Mouse (Mus musculus): Measurements from ENCODE around the gene Gm572. TPM values are rescaled to one million over a fixed set of nuclear protein-coding genes. Genes with fewer than 3 reads are reported as not detected.

The Gm572 gene
- total and polyA plus RNA-seq, 2 experiments from 2014 or later = 0.70 to 1.0 TPM

GRCm38 (mm10) chr4:148657776-148658175, 14.7 kb downstream of the Gm572 start:
- Histone ChIP-seq H3K27ac (ENCODE audit: low read depth) (peak overlapping the region; percentile 64; the same call in 1 of the 2 replicates), H3K4me2 (ENCODE audit: low read depth, low read length) (peak overlapping the region; percentile 42; the same call in 1 of the 2 replicates)
- ATAC-seq (ENCODE audit: insufficient read depth, low read depth) = no peak

DNA sequence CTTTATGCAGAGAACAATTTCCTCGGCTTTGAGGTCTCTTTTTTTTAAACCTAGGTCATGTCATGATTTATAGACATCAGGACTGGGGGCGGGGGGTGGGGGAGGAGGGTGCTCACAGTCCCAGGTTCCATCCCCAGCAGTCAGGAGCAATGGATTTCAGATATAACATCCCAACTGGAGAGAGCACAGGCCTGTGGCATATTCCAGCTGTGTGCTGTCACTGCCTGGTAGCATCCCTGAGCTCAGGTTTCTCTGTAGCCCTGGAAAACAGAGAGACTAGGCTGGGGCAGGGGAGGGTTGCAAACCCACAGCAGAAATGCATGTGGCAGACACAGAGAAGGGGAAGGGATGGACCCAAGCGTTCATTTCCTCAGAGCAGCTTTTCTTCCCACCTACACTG, 17.1 kb downstream of the Gm572 start:
- no peaks in the 10 kb centered on the region for H3K4me1 ChIP-seq (ENCODE audit: control insufficient read depth, insufficient read depth)
- DNase-seq (ENCODE audit: low spot score) = no peak
- no peak overlapping the region for H3K4me2 ChIP-seq (ENCODE audit: low read depth, low read length)
- no peaks in the 10 kb centered on the region for H3K27me3 ChIP-seq (ENCODE audit: control insufficient read depth, insufficient read depth, low read length)
- no peak for ATAC-seq (ENCODE audit: insufficient read depth, low read depth)
- WGBS = 57% methylated on average over 3 of the region's 3 CpGs
- TF ChIP-seq EP300 (IDR thresholded peaks at IDR 0.05; ENCODE audit: low read depth) = no peak
- no peak for TF ChIP-seq CTCF (IDR thresholded peaks at IDR 0.05; ENCODE audit: low read depth)
- H3K36me3 ChIP-seq (replicated peaks; ENCODE audit: control insufficient read depth, insufficient read depth, low read length) = no peaks in the 10 kb centered on the region
- H3K9ac ChIP-seq (replicated peaks; ENCODE audit: low read depth, low read length) = no peak overlapping the region
- H3K27ac ChIP-seq (ENCODE audit: low read depth) = no peak overlapping the region
- H3K9me3 ChIP-seq (replicated peaks; ENCODE audit: control insufficient read depth, low read length) = no peaks in the 10 kb centered on the region
- no peak overlapping the region for H3K4me3 ChIP-seq (ENCODE audit: low read depth, low read length)

More at GRCm38 (mm10) chr4:148657776-148658175, 14.7 kb downstream of the Gm572 start:
- 79% methylated on average over 13 of the region's 13 CpGs for WGBS
- TF ChIP-seq EP300 (IDR thresholded peaks at IDR 0.05; ENCODE audit: low read depth) = no peak
- TF ChIP-seq CTCF (IDR thresholded peaks at IDR 0.05; ENCODE audit: low read depth) = no peak
- no peak overlapping the region for H3K4me3 ChIP-seq (ENCODE audit: low read depth, low read length)
- H3K36me3 ChIP-seq (replicated peaks; ENCODE audit: control insufficient read depth, insufficient read depth, low read length) = no peaks in the 10 kb centered on the region
- H3K27me3 ChIP-seq (ENCODE audit: control insufficient read depth, insufficient read depth, low read length) = no peaks in the 10 kb centered on the region
- no peaks in the 10 kb centered on the region for H3K9me3 ChIP-seq (replicated peaks; ENCODE audit: control insufficient read depth, low read length)
- H3K4me1 ChIP-seq (ENCODE audit: control insufficient read depth, insufficient read depth) = no peaks in the 10 kb centered on the region
- no peak for DNase-seq (ENCODE audit: low spot score)
- H3K9ac ChIP-seq (replicated peaks; ENCODE audit: low read depth, low read length) = no peak overlapping the region

DNA sequence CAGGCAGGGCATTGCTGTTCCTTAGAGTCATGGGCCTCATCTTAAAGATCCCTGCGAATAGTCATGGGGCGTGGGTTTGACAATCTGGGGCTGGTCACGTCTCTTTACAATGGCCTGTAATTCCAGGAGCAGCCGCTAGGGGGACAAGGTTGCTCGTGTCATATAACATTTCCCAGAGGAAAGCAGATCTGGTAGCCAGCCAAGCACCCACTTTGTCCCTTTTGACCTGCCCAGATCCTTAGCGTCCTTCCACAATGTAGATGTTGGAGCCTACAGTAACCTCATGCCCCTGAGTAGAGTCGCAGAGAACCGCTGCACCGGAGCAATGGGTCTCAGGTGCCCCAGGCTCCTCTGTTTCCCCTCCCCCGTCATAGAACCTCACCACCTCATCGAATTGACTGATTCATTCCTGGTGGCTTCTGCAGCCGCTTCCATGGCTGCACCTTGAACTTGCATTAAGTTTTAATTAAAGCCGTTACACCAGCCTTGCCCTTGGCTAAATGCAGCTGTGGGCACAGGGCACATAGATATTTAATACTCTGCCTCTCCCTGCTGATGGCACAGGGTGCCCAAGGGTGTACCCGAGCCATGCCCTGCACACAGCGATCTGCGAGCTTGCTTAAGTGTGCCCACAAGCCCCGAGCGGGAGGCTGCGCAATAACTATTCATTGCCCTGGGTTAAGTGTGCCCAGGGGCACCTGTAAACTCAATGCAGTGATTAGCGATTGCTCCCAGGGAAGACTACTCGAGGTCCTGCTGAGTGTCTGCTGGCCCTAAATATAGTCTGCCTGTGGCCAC, 19.2 kb downstream of the Gm572 start:
- DNase-seq (ENCODE audit: low spot score) (peak; percentile 57), ATAC-seq (ENCODE audit: insufficient read depth, low read depth) (peak; percentile 53)
- no peaks in the 10 kb centered on the region for H3K36me3 ChIP-seq (replicated peaks; ENCODE audit: control insufficient read depth, insufficient read depth, low read length)
- TF ChIP-seq CTCF (IDR thresholded peaks at IDR 0.05; ENCODE audit: low read depth) = peak; percentile 78
- no peak for TF ChIP-seq EP300 (IDR thresholded peaks at IDR 0.05; ENCODE audit: low read depth)
- peak overlapping the region; percentile 45 for H3K4me2 ChIP-seq (ENCODE audit: low read depth, low read length)
- H3K27me3 ChIP-seq (ENCODE audit: control insufficient read depth, insufficient read depth, low read length) = no peaks in the 10 kb centered on the region
- H3K27ac ChIP-seq (ENCODE audit: low read depth) = peak overlapping the region; percentile 7
- 27% methylated on average over 21 of the region's 21 CpGs for WGBS
- H3K9ac ChIP-seq (replicated peaks; ENCODE audit: low read depth, low read length) = no peak overlapping the region
- 0 out of 2 replicates have a peak, but pooled peaks cover 5% of the 10 kb centered on the region for H3K4me1 ChIP-seq (ENCODE audit: control insufficient read depth, insufficient read depth)
- no peaks in the 10 kb centered on the region for H3K9me3 ChIP-seq (replicated peaks; ENCODE audit: control insufficient read depth, low read length)
- H3K4me3 ChIP-seq (ENCODE audit: low read depth, low read length) = no peak overlapping the region

DNA sequence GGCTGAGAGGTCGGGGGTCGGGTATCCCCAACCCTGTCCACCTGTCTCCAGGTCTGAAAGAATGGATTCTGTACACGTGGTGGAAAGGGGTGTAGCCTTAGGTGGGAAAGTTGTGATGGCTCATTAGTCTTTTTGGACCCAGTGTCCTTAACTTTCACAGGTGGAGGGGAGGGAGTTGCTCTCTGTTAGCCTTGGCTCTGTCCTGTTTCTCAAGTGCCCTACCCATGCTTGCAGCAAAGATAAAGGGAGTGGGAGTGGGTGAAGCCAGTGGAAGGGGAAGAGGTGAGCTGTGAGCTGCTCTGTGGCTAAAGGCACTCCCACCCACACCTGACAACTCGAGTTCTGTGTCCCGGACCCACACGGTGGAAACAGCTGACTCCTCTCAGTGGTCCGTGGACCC, 20.2 kb downstream of the Gm572 start:
- H3K4me2 ChIP-seq (ENCODE audit: low read depth, low read length) = no peak overlapping the region
- no peaks in the 10 kb centered on the region for H3K27me3 ChIP-seq (ENCODE audit: control insufficient read depth, insufficient read depth, low read length)
- H3K36me3 ChIP-seq (replicated peaks; ENCODE audit: control insufficient read depth, insufficient read depth, low read length) = no peaks in the 10 kb centered on the region
- ATAC-seq (ENCODE audit: insufficient read depth, low read depth) (no peak), DNase-seq (ENCODE audit: low spot score) (no peak)
- H3K9ac ChIP-seq (replicated peaks; ENCODE audit: low read depth, low read length) = no peak overlapping the region
- TF ChIP-seq EP300 (IDR thresholded peaks at IDR 0.05; ENCODE audit: low read depth) (no peak), CTCF (IDR thresholded peaks at IDR 0.05; ENCODE audit: low read depth) (no peak)
- H3K4me1 ChIP-seq (ENCODE audit: control insufficient read depth, insufficient read depth) = peaks cover 5% of the 10 kb centered on the region; the same call in 1 of the 2 replicates
- H3K27ac ChIP-seq (ENCODE audit: low read depth) = no peak overlapping the region
- 74% methylated on average over 7 of the region's 7 CpGs for WGBS
- H3K9me3 ChIP-seq (replicated peaks; ENCODE audit: control insufficient read depth, low read length) = no peaks in the 10 kb centered on the region
- no peak overlapping the region for H3K4me3 ChIP-seq (ENCODE audit: low read depth, low read length)

- no peak for ATAC-seq (ENCODE audit: insufficient read depth, low read depth)
Measured at GRCm38 (mm10) chr4:148664021-148664420, 20.9 kb downstream of the Gm572 start.

More at GRCm38 (mm10) chr4:148664021-148664420, 20.9 kb downstream of the Gm572 start:
- no peaks in the 10 kb centered on the region for H3K9me3 ChIP-seq (replicated peaks; ENCODE audit: control insufficient read depth, low read length)
- no peak for TF ChIP-seq EP300 (IDR thresholded peaks at IDR 0.05; ENCODE audit: low read depth)
- TF ChIP-seq CTCF (IDR thresholded peaks at IDR 0.05; ENCODE audit: low read depth) = no peak
- H3K27me3 ChIP-seq (ENCODE audit: control insufficient read depth, insufficient read depth, low read length) = no peaks in the 10 kb centered on the region
- H3K4me3 ChIP-seq (ENCODE audit: low read depth, low read length) = no peak overlapping the region
- WGBS = 78% methylated on average over 6 of the region's 6 CpGs
- no peak for DNase-seq (ENCODE audit: low spot score)
- no peak overlapping the region for H3K27ac ChIP-seq (ENCODE audit: low read depth)
- no peak overlapping the region for H3K4me2 ChIP-seq (ENCODE audit: low read depth, low read length)
- no peak overlapping the region for H3K9ac ChIP-seq (replicated peaks; ENCODE audit: low read depth, low read length)
- no peaks in the 10 kb centered on the region for H3K36me3 ChIP-seq (replicated peaks; ENCODE audit: control insufficient read depth, insufficient read depth, low read length)
- peaks cover 10% of the 10 kb centered on the region; the same call in 1 of the 2 replicates for H3K4me1 ChIP-seq (ENCODE audit: control insufficient read depth, insufficient read depth)

Measured in heart, postnatal 0 days (tissue).